Comparison of ENCODE assay signal across 32 mouse cellular contexts in genomic region chr2:7683355-7683754, GRCm38 (mm10).
"Had no signal": no experiment of that assay in that cellular context is flagged by ENCODE, and none has a peak within 500 bp of the region (broad histone marks: within the 10 kb centered on the region; RNA-seq: fewer than 3 reads in every experiment).

No protein-coding gene starts in this region.

- H3K36me3 ChIP-seq: limb, embryonic 10.5 days; limb, embryonic 12.5 days; limb, embryonic 13.5 days; limb, embryonic 15.5 days; liver, embryonic 12.5 days; liver, embryonic 13.5 days; liver, embryonic 15.5 days; lung, embryonic 15.5 days; midbrain, embryonic 10.5 days; midbrain, embryonic 12.5 days; midbrain, embryonic 13.5 days; midbrain, embryonic 15.5 days had no signal

- ATAC-seq: liver, embryonic 12.5 days; liver, postnatal 0 days; lung, postnatal 0 days; midbrain, embryonic 13.5 days; midbrain, embryonic 15.5 days; midbrain, embryonic 16.5 days had no signal

- H3K27ac ChIP-seq: left cerebral cortex, adult 2 months; limb, embryonic 10.5 days; limb, embryonic 12.5 days; limb, embryonic 13.5 days; limb, embryonic 15.5 days; liver, embryonic 12.5 days; liver, embryonic 13.5 days; liver, embryonic 14.5 days; liver, embryonic 15.5 days; lung, embryonic 15.5 days; macrophage; midbrain, embryonic 10.5 days; midbrain, embryonic 12.5 days; midbrain, embryonic 13.5 days; midbrain, embryonic 15.5 days had no signal

- H3K4me1 ChIP-seq: limb, embryonic 10.5 days; limb, embryonic 12.5 days; limb, embryonic 13.5 days; limb, embryonic 15.5 days; liver, embryonic 12.5 days; liver, embryonic 13.5 days; liver, embryonic 15.5 days; lung, embryonic 15.5 days; megakaryocyte, embryonic 14.5 days; midbrain, embryonic 10.5 days; midbrain, embryonic 12.5 days; midbrain, embryonic 13.5 days; midbrain, embryonic 15.5 days had no signal

- H3K27me3 ChIP-seq: limb, embryonic 12.5 days; limb, embryonic 13.5 days; limb, embryonic 15.5 days; liver, embryonic 12.5 days; liver, embryonic 13.5 days; liver, embryonic 15.5 days; lung, embryonic 15.5 days; megakaryocyte, embryonic 14.5 days; midbrain, embryonic 12.5 days; midbrain, embryonic 13.5 days; midbrain, embryonic 15.5 days had no signal

- H3K9me3 ChIP-seq: limb, embryonic 10.5 days; limb, embryonic 12.5 days; limb, embryonic 13.5 days; limb, embryonic 15.5 days; liver, embryonic 12.5 days; liver, embryonic 13.5 days; liver, embryonic 15.5 days; lung, embryonic 15.5 days; midbrain, embryonic 10.5 days; midbrain, embryonic 12.5 days; midbrain, embryonic 13.5 days; midbrain, embryonic 15.5 days had no signal

- DNase-seq: left cerebral cortex, postnatal 4 days; liver; liver, embryonic 13.5 days; liver, postnatal 0 days; lung, adult 18-20 months; lung, adult 2 months; lung, embryonic 14.5 days; lung, postnatal 10 days; lung, postnatal 14 days; lung, postnatal 36 days; lung, postnatal 4 days; midbrain, embryonic 14.5 days had no signal

- H3K4me3 ChIP-seq: left cerebral cortex, adult 2 months; limb, embryonic 10.5 days; limb, embryonic 12.5 days; limb, embryonic 13.5 days; limb, embryonic 15.5 days; liver, embryonic 12.5 days; liver, embryonic 13.5 days; liver, embryonic 15.5 days; lung, embryonic 15.5 days; megakaryocyte, embryonic 14.5 days; midbrain, embryonic 10.5 days; midbrain, embryonic 12.5 days; midbrain, embryonic 13.5 days; midbrain, embryonic 15.5 days; myocyte had no signal

- H3K9ac ChIP-seq: limb, embryonic 12.5 days; limb, embryonic 13.5 days; limb, embryonic 15.5 days; liver, embryonic 12.5 days; liver, embryonic 13.5 days; liver, embryonic 14.5 days; liver, embryonic 15.5 days; liver, postnatal 0 days; lung, embryonic 14.5 days; lung, embryonic 15.5 days; midbrain, embryonic 12.5 days; midbrain, embryonic 13.5 days; midbrain, embryonic 15.5 days had no signal

- H3K4me2 ChIP-seq: limb, embryonic 12.5 days; limb, embryonic 13.5 days; limb, embryonic 15.5 days; liver, embryonic 11.5 days; liver, embryonic 12.5 days; liver, embryonic 13.5 days; liver, embryonic 15.5 days; lung, embryonic 14.5 days; lung, embryonic 15.5 days; midbrain, embryonic 11.5 days; midbrain, embryonic 12.5 days; midbrain, embryonic 13.5 days; midbrain, embryonic 15.5 days had no signal
